Mouse (Mus musculus): ENCODE measurements around the gene Cmtm1. TPM values are rescaled to one million over a fixed set of nuclear protein-coding genes. Genes with fewer than 3 reads are reported as not detected.
A peak's percentile ranks its signal among the peaks of the same experiment; 100 is the strongest.

Gene Cmtm1
- total RNA-seq, 2 experiments from 2014 or later: not detected

DNA sequence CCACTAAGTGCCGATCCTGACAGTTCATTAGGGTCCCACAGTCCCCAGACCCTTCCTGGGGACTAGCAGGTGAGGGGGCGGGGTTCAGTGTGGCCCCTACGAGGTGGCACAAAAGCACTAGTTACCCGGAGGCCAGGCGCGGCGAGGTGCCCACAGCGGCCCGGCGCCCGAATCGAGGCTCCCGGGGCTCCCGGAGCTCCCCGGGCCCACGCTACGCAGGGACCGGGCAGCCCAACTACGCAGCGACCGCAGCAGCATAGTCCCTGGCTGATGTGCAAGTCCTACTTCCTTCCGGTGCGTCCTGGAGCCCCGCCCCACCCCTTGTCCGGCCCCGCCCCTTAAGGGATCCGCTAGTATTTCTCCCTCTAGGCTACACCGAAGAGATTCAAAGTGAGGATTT is 61.7 kb downstream of the Cmtm1 start, which contains the start of gene Tk2:
TSS of gene Tk2 (minus strand) at position 283 of the 400 bp plus-strand sequence.
- intact Hi-C loops (cut with DNase I): no loop called here
- DNase-seq: peak; percentile 59 to 60

GRCm38 (mm10) chr8:104247908-104248275 is 62.1 kb downstream of the Cmtm1 start:
- intact Hi-C loops (cut with DNase I): no loop called here

GRCm38 (mm10) chr8:104247054-104247907 is 62.7 kb downstream of the Cmtm1 start:
- no peak for DNase-seq
- intact Hi-C loops (cut with DNase I): no loop called here

More at GRCm38 (mm10) chr8:104247908-104248275, 62.1 kb downstream of the Cmtm1 start:
- DNase-seq: no peak

DNA sequence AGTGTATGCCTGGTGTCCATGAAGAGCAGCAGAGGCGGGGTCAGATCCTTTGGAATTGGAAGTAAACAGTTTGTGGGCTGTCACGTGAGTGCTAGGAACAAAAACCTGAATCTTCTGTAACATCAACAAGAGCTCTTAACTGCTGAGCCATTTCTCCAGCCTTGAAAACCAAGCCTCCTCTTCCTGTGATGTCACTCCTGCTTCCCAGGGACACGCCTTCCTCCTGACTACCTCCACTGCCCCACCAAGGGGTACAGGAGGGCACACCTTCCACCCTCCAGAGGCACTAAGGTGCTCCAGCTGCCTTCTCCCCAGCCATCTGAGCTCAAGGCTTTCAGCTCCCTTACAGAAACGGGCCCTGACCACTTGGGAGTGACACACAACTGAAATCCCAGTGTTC is 63.3 kb downstream of the Cmtm1 start:
- intact Hi-C loops (cut with DNase I): no loop called here

More for the DNA sequence above, 63.3 kb downstream of the Cmtm1 start:
- DNase-seq: no peak

Other genes starting within 250 kb of the Cmtm1 start
- 10 to 100 TPM; 40.2 to 46.1 TPM for gene Cdh5, start 208.5 kb downstream of the Cmtm1 start, total RNA-seq (2021)
- gene Bean1, start 139.7 kb downstream of the Cmtm1 start, total RNA-seq (2021): under 1 TPM; 0.27 to 0.31 TPM
- gene Tk2, start 61.6 kb downstream of the Cmtm1 start, total RNA-seq (2021): 1 to 10 TPM; 2.7 to 3.5 TPM
- gene Cklf, start 59.3 kb downstream of the Cmtm1 start, total RNA-seq (2021): 1 to 10 TPM; 1.3 to 2.7 TPM
- gene Cmtm2a, start 17.0 kb downstream of the Cmtm1 start, total RNA-seq (2021): not detected
- gene Gm45711, start 64 bp downstream of the Cmtm1 start, total RNA-seq (2021): not detected
- not detected for gene Gm11020, start 11.4 kb upstream of the Cmtm1 start, total RNA-seq (2021)
- gene Cmtm2b, start 12.1 kb upstream of the Cmtm1 start, total RNA-seq (2021): not detected
- 1 to 10 TPM; 5.1 to 5.7 TPM for gene Cmtm3, start 29.3 kb upstream of the Cmtm1 start, total RNA-seq (2021)
- gene Cmtm4, start 85.7 kb upstream of the Cmtm1 start, total RNA-seq (2021): 1 to 10 TPM; 4.2 to 4.9 TPM
- gene Dync1li2, start 132.9 kb upstream of the Cmtm1 start, total RNA-seq (2021): 100 to 1,000 TPM in 1 of 2 experiments, 10 to 100 TPM in 1; 82.6 to 121 TPM
- gene Terb1, start 199.8 kb upstream of the Cmtm1 start, total RNA-seq (2021): not detected
- gene Nae1, start 224.5 kb upstream of the Cmtm1 start, total RNA-seq (2021): 10 to 100 TPM; 18.6 to 23.8 TPM
- under 1 TPM; 0.25 to 0.61 TPM for gene Car7, start 224.5 kb upstream of the Cmtm1 start, total RNA-seq (2021)